Mouse (Mus musculus) kidney, postnatal 36 days (tissue): ENCODE results near the gene Gm13304.
"Not testable (repeated sequence)": the region's sequence is repeated elsewhere in the genome, so short reads cannot be mapped to it uniquely, and the experiment has no call there.

Experiments
- DNase-seq, 2 experiments: peaks; one replicate each; pipeline ENCODE4 v3.0.0; 2021 to 2022; ENCODE audit warnings: mixed read lengths in 2 of 2

Gene Gm13304

GRCm38 (mm10) chr4:42114517-42114916 lies at the start of gene Gm13304:
Gene Gm13304, plus strand, starts transcription at chr4:42114817.
- not testable (repeated sequence) for DNase-seq

GRCm38 (mm10) chr4:42090907-42091306 lies 23.7 kb upstream of the Gm13304 start, which contains the start of gene Gm3893:
Gene Gm3893, plus strand, starts transcription at chr4:42091207.
- DNase-seq, result not testable (repeated sequence)

- DNase-seq, result not testable (repeated sequence)
These were observed 38.5 kb downstream of the Gm13304 start, which contains the start of gene Gm13306 for GRCm38 (mm10) chr4:42153136-42153535. Gene Gm13306, plus strand, starts transcription at chr4:42153436.
